In the genomic region with DNA sequence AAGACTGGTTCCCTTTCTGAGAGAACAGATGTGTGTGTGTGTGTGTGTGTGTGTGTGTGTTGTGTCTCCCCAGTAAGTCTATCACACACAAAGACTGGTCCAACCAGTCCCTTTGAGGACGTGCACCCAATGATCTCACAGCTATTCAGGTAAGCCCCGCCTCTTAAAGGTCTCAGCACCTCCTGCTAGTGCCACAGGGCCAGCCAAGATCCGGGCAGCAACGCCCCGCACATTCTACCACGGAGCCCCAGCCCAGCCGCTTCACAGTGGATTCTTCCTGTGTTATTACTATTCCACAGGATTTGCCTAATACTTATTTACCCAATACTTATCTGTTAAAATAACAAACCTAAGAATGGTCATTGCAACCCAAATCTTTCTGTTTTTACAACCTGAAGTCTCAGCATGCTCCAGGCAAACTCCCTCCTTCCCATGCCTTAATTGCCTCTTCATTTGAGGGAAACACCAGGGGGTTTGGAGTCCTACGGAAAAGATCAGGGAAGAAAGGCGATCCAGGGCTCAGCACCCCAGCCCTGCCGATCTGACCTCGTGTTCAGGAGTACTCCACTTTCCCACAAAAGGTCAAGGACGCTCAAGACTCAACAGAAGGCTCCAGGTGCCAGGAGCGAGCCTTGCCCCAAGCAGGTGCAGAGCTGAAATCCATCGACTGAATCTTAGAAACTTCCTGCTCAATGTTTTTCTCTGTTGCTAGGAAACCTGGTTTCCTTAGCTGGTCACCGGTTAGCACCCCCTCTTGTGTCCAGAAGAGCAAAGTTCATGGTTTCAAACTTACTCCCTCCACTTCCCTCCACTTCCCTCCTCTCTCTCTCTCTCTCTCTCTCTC, we compare ENCODE assay signal across 8 mouse cellular contexts. TPM values are rescaled to one million over a fixed set of nuclear protein-coding genes. Genes with fewer than 3 reads are reported as not detected.
A peak's percentile ranks its signal among the peaks of the same experiment; 100 is the strongest.
DNase-seq lines count a peak whose midpoint lies in the region; ATAC-seq and TF ChIP-seq lines count a peak whose summit lies in the region.

No protein-coding gene starts in this region.

- H3K4me3 ChIP-seq in ES-Bruce4 (ENCODE audit: low read depth, low read length) = peak overlapping the region; percentile 27
- H3K4me3 ChIP-seq in bone marrow macrophage, adult 2 months (ENCODE audit: insufficient read depth, low read length) = peak overlapping the region; percentile 46
- H3K4me3 ChIP-seq in hindbrain, embryonic 13.5 days = peak overlapping the region; percentile 23
- H3K4me3 ChIP-seq in limb, embryonic 15.5 days = peak overlapping the region; percentile 10
- H3K4me3 ChIP-seq in midbrain, embryonic 15.5 days = peak overlapping the region; percentile 23

- no peak for TF ChIP-seq CTCF in ES-Bruce4 (IDR thresholded peaks at IDR 0.05; ENCODE audit: low read depth, low read length)
- TF ChIP-seq CTCF in bone marrow macrophage, adult 2 months (IDR thresholded peaks at IDR 0.05; ENCODE audit: low read depth, low read length) = no peak

- no peaks in the 10 kb centered on the region for H3K36me3 ChIP-seq in ES-Bruce4 (ENCODE audit: control insufficient read depth, insufficient read depth, low read length, poor library complexity, severe bottlenecking)
- H3K36me3 ChIP-seq in hindbrain, embryonic 13.5 days = no peaks in the 10 kb centered on the region
- no peaks in the 10 kb centered on the region for H3K36me3 ChIP-seq in limb, embryonic 15.5 days
- H3K36me3 ChIP-seq in midbrain, embryonic 15.5 days (replicated peaks) = no peaks in the 10 kb centered on the region

- peak overlapping the region; percentile 65 for H3K27ac ChIP-seq in ES-Bruce4 (ENCODE audit: insufficient read depth, low read length)
- H3K27ac ChIP-seq in bone marrow macrophage, adult 2 months (ENCODE audit: insufficient read depth, low read depth, low read length) = no peak overlapping the region
- H3K27ac ChIP-seq in hindbrain, embryonic 13.5 days = no peak overlapping the region
- no peak overlapping the region for H3K27ac ChIP-seq in limb, embryonic 15.5 days
- H3K27ac ChIP-seq in midbrain, embryonic 15.5 days = no peak overlapping the region

- no peak for TF ChIP-seq EP300 in ES-Bruce4 (IDR thresholded peaks at IDR 0.05; ENCODE audit: insufficient read depth, low read depth, low read length)

- DNase-seq in forelimb bud, embryonic 11.5 days (ENCODE audit: low read depth, low spot score) = peak; percentile 69
- DNase-seq in thymus, postnatal 10 days (ENCODE audit: low spot score in 2 of 2) = peak; percentile 51 to 59
- no peak for DNase-seq in cerebellum, adult 9-11 months

- peak overlapping the region; percentile 57 for H3K4me2 ChIP-seq in hindbrain, embryonic 13.5 days
- H3K4me2 ChIP-seq in limb, embryonic 15.5 days = peak overlapping the region; percentile 34
- peak overlapping the region; percentile 48 for H3K4me2 ChIP-seq in midbrain, embryonic 15.5 days

- peak; percentile 35 for TF ChIP-seq POLR2A in ES-Bruce4 (IDR thresholded peaks at IDR 0.05; ENCODE audit: insufficient read depth, low read length)
- no peak for TF ChIP-seq POLR2A in bone marrow macrophage, adult 2 months (IDR thresholded peaks at IDR 0.05; ENCODE audit: borderline replicate concordance, low read depth, low read length)

- ATAC-seq in hindbrain, embryonic 13.5 days (ENCODE audit: low FRiP score) = peak; percentile 96
- ATAC-seq in limb, embryonic 15.5 days (ENCODE audit: insufficient number of reproducible peaks, low FRiP score, low TSS enrichment, low read depth) = peak; percentile 69
- peak; percentile 96 for ATAC-seq in midbrain, embryonic 15.5 days (replicated peaks)

- H3K9ac ChIP-seq in ES-Bruce4 (ENCODE audit: low read depth, poor library complexity, severe bottlenecking) = no peak overlapping the region
- H3K9ac ChIP-seq in hindbrain, embryonic 13.5 days = peak overlapping the region; percentile 30; the same call in 1 of the 2 replicates
- no peak overlapping the region for H3K9ac ChIP-seq in limb, embryonic 15.5 days
- no peak overlapping the region for H3K9ac ChIP-seq in midbrain, embryonic 15.5 days

- H3K27me3 ChIP-seq in ES-Bruce4 (ENCODE audit: control insufficient read depth, insufficient read depth, low read length, poor library complexity, severe bottlenecking) = no peaks in the 10 kb centered on the region
- no peaks in the 10 kb centered on the region for H3K27me3 ChIP-seq in hindbrain, embryonic 13.5 days
- H3K27me3 ChIP-seq in limb, embryonic 15.5 days = no peaks in the 10 kb centered on the region
- no peaks in the 10 kb centered on the region for H3K27me3 ChIP-seq in midbrain, embryonic 15.5 days (replicated peaks)

- H3K9me3 ChIP-seq in ES-Bruce4 (replicated peaks; ENCODE audit: control insufficient read depth, insufficient read depth, low read length, poor library complexity, severe bottlenecking) = no peaks in the 10 kb centered on the region
- no peaks in the 10 kb centered on the region for H3K9me3 ChIP-seq in hindbrain, embryonic 13.5 days
- H3K9me3 ChIP-seq in limb, embryonic 15.5 days = no peaks in the 10 kb centered on the region
- no peaks in the 10 kb centered on the region for H3K9me3 ChIP-seq in midbrain, embryonic 15.5 days

- peaks cover 7% of the 10 kb centered on the region for H3K4me1 ChIP-seq in ES-Bruce4 (ENCODE audit: control insufficient read depth, insufficient read depth, low read length)
- peaks cover 11% of the 10 kb centered on the region for H3K4me1 ChIP-seq in bone marrow macrophage, adult 2 months (ENCODE audit: control insufficient read depth, insufficient read depth, low read length)
- peaks cover 17% of the 10 kb centered on the region for H3K4me1 ChIP-seq in hindbrain, embryonic 13.5 days (replicated peaks)
- peaks cover 13% of the 10 kb centered on the region for H3K4me1 ChIP-seq in limb, embryonic 15.5 days
- peaks cover 18% of the 10 kb centered on the region for H3K4me1 ChIP-seq in midbrain, embryonic 15.5 days

- 1% methylated on average over 15 of the region's 15 CpGs for WGBS in hindbrain, embryonic 13.5 days
- WGBS in limb, embryonic 15.5 days = 2% methylated on average over 15 of the region's 15 CpGs
- under 1% methylated on average over 15 of the region's 15 CpGs for WGBS in midbrain, embryonic 15.5 days

RNA-seq across cellular contexts. Expression of a gene that starts 41.5 kb away (rescaled TPM):
- 67.7 and 81.1 TPM in 2 replicates for polyA plus RNA-seq in ES-Bruce4 (2011; ENCODE audit: insufficient read depth, insufficient read length, low read depth, missing spikeins)
- 89.1 and 89.4 TPM in 2 replicates for polyA plus RNA-seq in bone marrow macrophage, adult 2 months (2012; ENCODE audit: insufficient read depth, insufficient read length, missing spikeins)
- 147 and 149 TPM in 2 replicates for polyA plus RNA-seq in hindbrain, embryonic 13.5 days (2015; fragmentation: Nextera tagmentation; extraction: Ambion mirVana)
- 79.5 and 87.3 TPM in 2 replicates for polyA plus RNA-seq in limb, embryonic 15.5 days (2015; fragmentation: Nextera tagmentation; extraction: Ambion mirVana)
- polyA plus RNA-seq in midbrain, embryonic 15.5 days (2015; fragmentation: Nextera tagmentation; extraction: Ambion mirVana) = 142 and 146 TPM in 2 replicates

RNA-seq across cellular contexts. Expression of a gene that starts 44.3 kb away (rescaled TPM):
- polyA plus RNA-seq in ES-Bruce4 (2011; ENCODE audit: insufficient read depth, insufficient read length, low read depth, missing spikeins) = 12.9 and 16.9 TPM in 2 replicates
- not detected in 2 replicates for polyA plus RNA-seq in bone marrow macrophage, adult 2 months (2012; ENCODE audit: insufficient read depth, insufficient read length, missing spikeins)
- polyA plus RNA-seq in hindbrain, embryonic 13.5 days (2015; fragmentation: Nextera tagmentation; extraction: Ambion mirVana) = 1.6 and 1.7 TPM in 2 replicates
- polyA plus RNA-seq in limb, embryonic 15.5 days (2015; fragmentation: Nextera tagmentation; extraction: Ambion mirVana) = 42.0 and 45.4 TPM in 2 replicates
- polyA plus RNA-seq in midbrain, embryonic 15.5 days (2015; fragmentation: Nextera tagmentation; extraction: Ambion mirVana) = 0.74 and 1.2 TPM in 2 replicates

RNA-seq across cellular contexts. Expression of a gene that starts 56.4 kb away (rescaled TPM):
- polyA plus RNA-seq in ES-Bruce4 (2011; ENCODE audit: insufficient read depth, insufficient read length, low read depth, missing spikeins) = 12.8 and 13.9 TPM in 2 replicates
- 0.39 and 0.40 TPM in 2 replicates for polyA plus RNA-seq in bone marrow macrophage, adult 2 months (2012; ENCODE audit: insufficient read depth, insufficient read length, missing spikeins)
- 14.8 and 15.0 TPM in 2 replicates for polyA plus RNA-seq in hindbrain, embryonic 13.5 days (2015; fragmentation: Nextera tagmentation; extraction: Ambion mirVana)
- 33.8 and 36.2 TPM in 2 replicates for polyA plus RNA-seq in limb, embryonic 15.5 days (2015; fragmentation: Nextera tagmentation; extraction: Ambion mirVana)
- polyA plus RNA-seq in midbrain, embryonic 15.5 days (2015; fragmentation: Nextera tagmentation; extraction: Ambion mirVana) = 11.4 and 12.2 TPM in 2 replicates
